Mouse (Mus musculus) inflammation-experienced regulatory T-cells (primary cell): Measurements from ENCODE around the gene Rps8. TPM values are rescaled to one million over a fixed set of nuclear protein-coding genes. Genes with fewer than 3 reads are reported as not detected.

Experiments
- polyA plus RNA-seq, 2 experiments: library from polyadenylated mRNA; unstranded; fragments of 100-300 nt; shearing (Covaris generic); gene quantifications; one replicate each; pipeline ENCODE4 v1.2.1; 2017

Gene Rps8
- polyA plus RNA-seq = 100 to 1,000 TPM; 407 to 429 TPM

DNA sequence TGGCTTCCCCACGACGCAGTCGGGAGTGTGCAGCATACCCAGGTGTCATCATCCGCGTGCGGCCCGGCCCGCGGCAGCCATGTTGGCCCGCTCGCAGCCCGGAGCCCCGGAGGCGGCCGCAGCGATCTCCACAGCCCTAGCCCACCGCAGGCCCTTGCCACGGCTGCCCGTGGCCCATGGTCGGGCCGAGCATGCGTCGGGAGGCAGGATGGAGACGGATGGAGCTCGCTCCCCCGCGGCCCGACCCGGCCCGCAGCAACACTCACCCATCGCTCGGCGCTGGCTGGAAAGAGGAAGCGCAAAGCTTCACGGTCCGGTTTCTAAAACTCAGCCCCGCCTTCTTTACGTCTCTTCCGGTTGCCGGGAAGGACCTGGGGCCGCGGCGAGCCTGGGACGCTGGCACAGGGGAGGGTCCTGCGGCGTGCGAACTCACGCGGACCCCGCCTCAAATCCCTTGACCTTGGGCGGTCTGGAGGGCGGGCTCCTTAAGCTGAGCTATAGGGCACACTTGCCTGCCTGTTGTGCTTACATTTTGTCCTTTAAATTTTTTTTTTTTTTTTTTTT is at the start of gene Rps8:
Rps8 (minus strand) TSS at position 452 of the 564 bp plus-strand sequence.

DNA sequence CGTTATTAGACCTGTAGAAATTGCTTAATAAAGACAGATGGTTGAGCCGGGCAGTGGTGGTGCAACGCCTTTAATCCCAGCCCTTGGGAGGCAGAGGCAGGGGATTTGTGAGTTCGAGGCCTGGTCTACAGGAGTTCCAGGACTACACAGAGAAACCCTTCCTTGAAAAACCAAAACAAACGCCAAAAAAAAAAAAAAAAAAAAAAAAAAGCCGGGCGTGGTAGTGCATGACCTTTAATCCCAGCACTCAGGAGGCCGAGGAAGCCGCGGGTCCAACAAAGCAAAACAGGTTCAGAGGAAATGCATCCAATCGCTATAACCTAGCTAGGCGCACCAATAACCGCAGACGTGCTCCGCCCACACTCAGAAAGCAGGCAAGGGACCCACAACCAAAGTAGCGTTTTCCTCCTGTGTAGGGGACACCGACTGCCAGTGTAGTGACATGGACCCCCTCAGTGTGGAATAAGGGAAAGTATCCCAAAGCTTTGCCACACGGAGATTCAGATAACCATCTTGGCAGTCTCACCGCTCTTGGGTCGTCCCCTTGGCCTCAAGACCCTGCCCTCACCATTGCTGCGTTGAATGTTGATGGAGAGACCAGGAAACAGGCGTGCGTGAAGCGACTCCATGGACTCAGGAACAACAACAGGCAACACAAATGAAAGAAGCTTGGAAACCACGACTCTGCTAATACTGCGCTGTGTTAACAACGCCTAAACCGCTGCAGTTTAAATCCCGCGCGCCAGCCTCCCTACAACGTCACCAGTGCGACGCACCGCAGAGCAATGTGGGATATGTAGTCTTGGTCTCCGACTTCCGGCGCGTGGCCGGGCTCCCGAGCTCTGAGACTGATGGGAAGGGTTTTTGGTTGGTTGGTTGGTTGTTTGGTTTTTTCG is 26.1 kb upstream of the Rps8 start, which contains the start of gene Kif2c:
Kif2c (minus strand) TSS at position 777 of the 896 bp plus-strand sequence.

DNA sequence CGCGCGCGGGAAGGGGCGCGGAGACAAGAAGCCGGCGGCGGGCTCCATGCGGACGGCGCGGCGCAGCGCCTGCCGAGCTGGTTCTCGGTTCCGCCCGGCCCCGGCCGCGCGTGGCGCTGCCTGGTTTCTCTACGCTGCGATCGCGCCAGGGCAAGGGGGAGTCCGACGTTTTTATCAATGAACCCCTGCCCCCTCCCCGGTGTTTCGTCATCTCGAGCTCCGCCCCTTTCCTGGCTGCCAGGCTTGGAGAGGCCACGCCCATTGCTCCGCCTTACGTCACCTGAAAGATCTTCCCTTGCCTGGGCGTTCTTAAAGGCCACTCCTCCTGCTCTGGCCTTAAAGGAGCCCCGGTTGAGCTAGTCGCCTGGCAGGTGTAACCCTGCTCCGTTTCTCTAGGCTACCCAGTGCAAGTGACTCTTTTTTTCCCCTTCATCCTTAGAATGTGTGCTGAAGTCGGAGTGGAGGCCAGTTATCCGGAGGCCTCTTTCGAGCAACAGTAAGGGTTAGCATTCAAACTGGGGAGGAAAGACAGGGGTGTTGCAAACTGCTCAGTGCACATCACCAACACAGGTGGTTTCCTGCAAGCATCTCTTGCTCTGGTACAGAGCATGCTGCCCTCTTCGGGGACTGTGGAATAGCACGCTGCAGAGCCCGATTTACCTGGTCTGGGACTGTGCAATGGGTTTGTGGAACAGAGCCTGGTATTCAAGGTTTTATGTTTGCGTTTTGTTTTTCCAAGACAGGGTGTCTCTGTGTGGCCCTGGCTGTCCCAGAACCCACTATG is 22.0 kb downstream of the Rps8 start, which contains the start of gene Plk3:
Plk3 (minus strand) TSS at position 147 of the 784 bp plus-strand sequence.

DNA sequence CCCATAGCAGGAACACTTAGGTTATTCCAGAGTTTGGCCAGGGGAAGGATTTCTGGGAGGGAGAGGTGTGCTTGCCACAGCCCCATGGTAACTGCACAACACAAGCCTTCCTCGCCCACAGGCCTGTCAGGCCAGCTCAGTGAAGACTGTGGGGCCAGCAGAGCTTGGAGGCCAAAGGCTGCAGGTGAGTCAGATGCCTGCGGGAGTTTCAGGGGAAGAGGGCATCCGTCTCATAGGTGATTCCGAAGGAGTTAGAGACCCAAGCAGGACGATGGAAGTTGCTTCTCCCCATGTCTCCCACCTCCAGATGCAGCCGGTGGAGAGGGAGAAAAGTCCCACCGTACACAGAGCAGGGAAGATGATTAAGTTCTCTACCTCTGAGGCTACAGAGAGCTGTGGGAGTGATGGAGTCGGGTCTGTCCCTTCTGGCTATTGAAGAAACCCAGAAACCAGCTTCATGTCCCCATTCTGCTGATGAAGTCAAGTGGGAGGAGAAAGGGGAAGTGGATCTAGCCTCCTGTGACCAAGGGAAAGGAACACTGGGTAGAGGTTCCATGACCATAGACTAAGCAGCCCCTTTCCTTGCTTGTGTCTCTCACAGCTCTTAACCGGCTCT is 29.3 kb downstream of the Rps8 start, which contains the start of gene Tctex1d4:
Tctex1d4 (plus strand) TSS at position 120 of the 616 bp plus-strand sequence.

DNA sequence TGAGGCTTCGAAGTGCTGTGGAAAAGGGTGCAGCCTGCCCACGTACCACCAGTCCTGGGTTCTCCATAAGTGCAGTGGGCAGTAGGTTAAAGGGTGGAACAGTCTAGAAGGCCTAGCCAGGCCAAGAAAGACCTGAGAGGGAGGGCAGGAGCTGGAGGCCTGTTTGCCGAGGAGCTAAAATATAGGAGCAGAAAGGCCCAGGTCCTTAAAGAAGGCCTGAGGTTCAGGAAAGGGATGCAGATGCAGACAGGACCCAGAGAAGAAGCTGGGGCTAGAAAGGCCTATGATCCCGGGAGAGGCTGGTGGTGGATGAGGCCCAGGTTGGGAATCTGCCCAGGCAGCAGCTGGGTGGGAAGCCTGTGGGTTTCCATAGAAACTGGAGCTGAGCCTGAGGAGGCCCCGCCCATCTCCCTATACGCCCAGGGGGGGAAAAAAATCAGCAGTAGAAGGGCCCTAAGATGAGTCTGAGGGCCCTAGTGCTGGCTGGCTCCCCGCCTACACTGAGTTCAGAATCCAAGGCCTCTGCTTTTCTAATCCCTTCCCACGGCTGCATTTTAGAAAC is 30.6 kb downstream of the Rps8 start, which contains the start of gene Btbd19:
Btbd19 (minus strand) TSS at position 378 of the 562 bp plus-strand sequence.

Other genes starting within 250 kb of the Rps8 start
- gene Urod, start 161.8 kb downstream of the Rps8 start, polyA plus RNA-seq = 10 to 100 TPM; 91.4 to 97.6 TPM
- gene Hectd3, start 160.9 kb downstream of the Rps8 start, polyA plus RNA-seq = 10 to 100 TPM; 33.8 to 38.5 TPM
- gene Eif2b3, start 136.8 kb downstream of the Rps8 start, polyA plus RNA-seq = 10 to 100 TPM; 30.3 to 42.6 TPM
- gene Ptch2, start 60.2 kb downstream of the Rps8 start, polyA plus RNA-seq = 1 to 10 TPM in 1 of 2 experiments, under 1 TPM in 1; 0.94 to 1.5 TPM
- gene Btbd19, start 30.5 kb downstream of the Rps8 start, polyA plus RNA-seq = 10 to 100 TPM; 56.6 to 58.9 TPM
- 1 to 10 TPM in 1 of 2 experiments, not detected in 1; 2.0 TPM for gene Tctex1d4, start 29.4 kb downstream of the Rps8 start, polyA plus RNA-seq
- 10 to 100 TPM; 60.7 to 66.8 TPM for gene Plk3, start 22.3 kb downstream of the Rps8 start, polyA plus RNA-seq
- 1 to 10 TPM; 1.7 to 4.6 TPM for gene Kif2c, start 26.4 kb upstream of the Rps8 start, polyA plus RNA-seq
- gene Tmem53, start 95.7 kb upstream of the Rps8 start, polyA plus RNA-seq = not detected
- not detected for gene Armh1, start 95.9 kb upstream of the Rps8 start, polyA plus RNA-seq